Mouse (Mus musculus) olfactory bulb, adult 2 months (tissue): ENCODE results near the gene Ccr1. TPM values are rescaled to one million over a fixed set of nuclear protein-coding genes. Genes with fewer than 3 reads are reported as not detected.

ENCODE experiments used
- H3K27ac ChIP-seq: fragments of 200-500 bp; 2 replicates; pipeline ENCODE4 v1.5.1; 2012; ENCODE audit warnings: low read depth, low read length; ENCODE audit not compliant: insufficient read depth
- H3K4me1 ChIP-seq: fragments of 200-500 bp; 2 replicates; pipeline ENCODE4 v1.6.1; 2012; ENCODE audit warnings: low read length; ENCODE audit not compliant: control insufficient read depth, insufficient read depth
- H3K4me3 ChIP-seq: fragments of 200-500 bp; 2 replicates; pipeline ENCODE4 v1.5.1; 2012; ENCODE audit warnings: mild to moderate bottlenecking, low read depth, low read length, moderate library complexity; ENCODE audit not compliant: insufficient read depth
- CTCF ChIP-seq: fragments of 200-500 bp; IDR thresholded peaks from 2 replicates; pipeline ENCODE4 v1.5.1; 2012; ENCODE audit warnings: low read depth, mild to moderate bottlenecking, low read length, moderate library complexity; ENCODE audit not compliant: insufficient read depth
- POLR2A ChIP-seq: fragments of 200-500 bp; IDR thresholded peaks from 2 replicates; pipeline ENCODE4 v1.6.1; 2012; ENCODE audit warnings: mild to moderate bottlenecking, low read depth, low read length, moderate library complexity; ENCODE audit not compliant: insufficient read depth
- WGBS: fragments of 180-500 bp; shearing (Covaris S2); methylation state at CpG from one replicate; pipeline ENCODE4 v1.1.7; 2018; 5-methylcytosine and 5-hydroxymethylcytosine counted together
- polyA plus RNA-seq: library from polyadenylated mRNA; stranded (reverse); fragments of >200 nt; gene quantifications from 2 replicates; pipeline ENCODE4 v1.2.4, GENCODE M21; 2012; ENCODE audit warnings: low replicate concordance; ENCODE audit not compliant: missing spikeins, insufficient read depth, insufficient read length

The Ccr1 gene
- polyA plus RNA-seq, 1 experiment, result not detected

DNA sequence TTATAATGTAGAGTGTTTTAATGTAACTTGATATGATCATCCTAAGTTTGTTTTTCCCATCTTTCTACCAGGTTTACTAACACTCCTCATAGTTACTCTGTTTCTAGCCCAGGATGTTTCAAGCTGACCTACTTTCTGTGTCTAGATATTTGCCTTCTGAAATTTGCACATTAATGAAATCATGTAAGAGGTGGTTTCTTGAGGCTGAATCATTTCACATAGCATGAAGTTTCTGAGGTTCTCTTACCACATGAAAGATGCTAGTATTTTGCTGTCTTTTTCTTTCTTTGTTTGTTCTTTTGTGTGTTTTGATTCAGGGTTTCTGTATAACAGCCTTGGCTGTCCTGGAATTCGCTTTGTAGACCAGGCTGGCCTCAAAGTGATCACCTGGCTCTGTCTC lies 8.3 kb downstream of the Ccr1 start:
- Histone ChIP-seq H3K4me3 (no peak overlapping the region), H3K27ac (no peak overlapping the region), H3K4me1 (no peaks in the 10 kb centered on the region)
- TF ChIP-seq POLR2A, result no peak
- TF ChIP-seq CTCF, result no peak
- WGBS, result 88% methylated on average over 1 of the region's 1 CpGs

DNA sequence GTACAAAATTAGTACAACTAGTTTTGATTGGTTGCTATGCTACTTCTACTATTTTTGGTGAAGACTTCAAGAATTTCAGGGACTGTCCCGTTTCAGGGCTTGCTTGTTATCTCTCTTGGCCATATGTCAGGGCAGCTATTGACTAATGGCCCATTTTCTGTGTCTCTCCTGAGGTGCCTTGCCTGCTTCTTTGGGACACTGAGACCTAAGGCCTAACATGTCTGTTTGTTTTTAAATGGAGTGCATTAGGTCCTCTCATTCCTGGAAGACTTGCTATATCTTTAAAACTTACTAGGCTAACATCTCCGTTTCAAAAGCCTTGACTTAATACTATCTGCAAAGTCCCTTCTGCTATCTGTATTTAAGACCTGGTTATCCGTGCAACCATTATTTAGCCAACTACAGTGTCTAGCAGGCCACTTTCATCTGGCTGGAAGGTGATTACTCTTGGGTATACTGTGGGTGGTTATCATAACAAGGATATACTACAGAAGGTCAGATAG lies 10.5 kb downstream of the Ccr1 start:
- no peak overlapping the region for H3K4me3 ChIP-seq
- TF ChIP-seq CTCF, result no peak
- no peak for TF ChIP-seq POLR2A
- no peak overlapping the region for H3K27ac ChIP-seq
- WGBS, result 81% methylated on average over 3 of the region's 3 CpGs
- no peaks in the 10 kb centered on the region for H3K4me1 ChIP-seq

DNA sequence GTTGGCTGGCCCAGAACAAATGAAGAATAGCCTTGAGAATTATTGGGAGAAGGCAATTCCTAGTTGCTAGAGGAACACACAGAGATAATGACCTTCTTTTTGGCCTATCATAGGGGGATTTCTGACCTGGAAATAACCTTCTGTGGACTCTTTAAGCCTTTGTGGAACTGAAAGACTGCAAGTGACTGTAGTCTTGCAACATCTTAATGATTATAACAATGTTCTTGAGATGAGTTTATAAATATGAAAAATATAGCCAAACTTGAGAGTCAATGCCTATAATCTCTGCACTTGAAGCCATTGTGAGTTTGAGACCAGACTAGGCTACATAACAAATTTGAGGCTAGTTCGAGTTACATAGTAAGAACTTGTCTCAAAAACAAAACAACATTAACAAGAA lies 11.6 kb downstream of the Ccr1 start:
- Histone ChIP-seq H3K27ac (no peak overlapping the region), H3K4me1 (no peaks in the 10 kb centered on the region), H3K4me3 (no peak overlapping the region)
- 76% methylated on average over 1 of the region's 1 CpGs for WGBS
- TF ChIP-seq POLR2A, result no peak
- TF ChIP-seq CTCF, result no peak

DNA sequence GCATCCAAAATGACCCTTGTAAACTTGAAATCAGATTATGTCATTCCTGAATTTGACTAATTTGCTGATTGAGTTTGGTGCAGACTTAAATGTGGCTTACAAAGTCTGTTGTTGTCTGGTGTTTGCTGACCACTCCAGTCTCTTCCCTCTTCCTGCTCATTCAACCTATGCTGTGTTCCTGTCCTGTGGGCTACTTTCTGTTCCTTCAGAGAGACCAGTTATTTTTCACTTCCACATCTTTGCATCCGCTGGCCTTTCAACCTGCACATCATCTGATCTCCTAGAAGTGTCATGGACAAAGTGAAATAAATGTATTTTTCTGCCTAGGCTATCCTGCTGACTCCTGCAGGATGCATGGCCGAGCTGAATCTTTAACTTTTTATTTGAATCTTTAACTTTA lies 14.9 kb downstream of the Ccr1 start:
- Histone ChIP-seq H3K27ac (no peak overlapping the region), H3K4me1 (no peaks in the 10 kb centered on the region), H3K4me3 (no peak overlapping the region)
- WGBS, result 77% methylated on average over 2 of the region's 2 CpGs
- TF ChIP-seq CTCF (no peak), POLR2A (no peak)

DNA sequence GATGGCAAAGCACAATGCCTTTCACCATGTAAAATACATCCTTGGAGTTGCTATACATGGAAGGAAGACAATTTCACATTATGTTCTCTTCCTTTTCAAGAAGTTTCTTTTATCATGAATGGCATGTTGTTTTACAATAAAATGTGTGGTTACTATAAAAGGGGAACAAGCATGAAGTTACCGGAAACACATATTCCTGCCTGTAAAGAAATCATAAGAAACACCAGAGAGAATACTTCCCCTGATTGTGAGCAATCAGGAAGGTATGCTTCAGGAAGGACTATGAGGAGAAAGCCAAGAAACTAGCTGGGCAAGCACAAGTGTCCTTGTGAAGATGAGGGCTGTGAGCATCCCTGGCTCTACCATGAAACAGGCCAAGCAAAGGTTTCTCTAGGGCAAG lies 17.3 kb downstream of the Ccr1 start:
- WGBS, result 96% methylated on average over 1 of the region's 1 CpGs
- Histone ChIP-seq H3K4me1 (no peaks in the 10 kb centered on the region), H3K27ac (no peak overlapping the region), H3K4me3 (no peak overlapping the region)
- TF ChIP-seq CTCF (no peak), POLR2A (no peak)

DNA sequence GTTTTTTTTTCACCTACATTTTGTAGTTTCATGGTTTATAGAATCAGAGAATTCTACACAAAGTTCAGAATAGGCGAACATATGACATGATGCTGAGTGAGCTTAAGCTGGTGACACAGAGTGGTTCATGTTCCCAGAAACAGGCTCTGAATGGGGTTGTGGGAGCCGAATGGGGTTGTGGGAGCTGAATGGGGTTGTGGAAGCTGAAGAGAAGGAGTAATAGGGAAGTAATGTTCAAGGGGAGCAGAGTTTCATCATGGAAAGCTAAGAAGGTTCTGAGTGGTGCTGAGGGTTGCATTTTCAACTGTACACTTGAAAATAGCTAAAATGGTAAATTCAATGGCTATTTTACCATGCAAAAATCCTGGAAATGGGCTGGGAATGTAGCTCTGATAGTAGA lies 19.1 kb downstream of the Ccr1 start:
- Histone ChIP-seq H3K27ac (no peak overlapping the region), H3K4me1 (no peaks in the 10 kb centered on the region), H3K4me3 (no peak overlapping the region)
- TF ChIP-seq POLR2A (no peak), CTCF (no peak)
- WGBS, result 81% methylated on average over 2 of the region's 2 CpGs

DNA sequence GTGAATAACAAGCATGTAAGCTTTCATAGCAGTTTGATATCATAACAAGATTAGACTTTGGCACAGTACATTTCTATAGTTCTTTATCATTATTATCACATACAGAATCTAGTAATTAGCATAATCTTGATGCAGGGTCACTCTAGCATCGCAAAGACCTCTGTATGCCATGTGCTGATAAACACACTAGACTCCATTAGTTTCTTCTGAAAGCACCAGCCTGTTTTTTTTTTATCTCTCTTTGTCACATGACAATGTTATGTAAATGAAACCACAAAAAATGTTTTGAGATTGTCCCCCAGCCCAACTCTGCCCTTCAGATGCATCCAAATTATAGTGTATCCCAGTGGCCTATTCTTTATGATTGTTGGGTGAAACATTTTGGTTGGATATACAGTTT lies 20.7 kb downstream of the Ccr1 start:
- Histone ChIP-seq H3K4me1 (no peaks in the 10 kb centered on the region), H3K27ac (no peak overlapping the region), H3K4me3 (no peak overlapping the region)
- WGBS, result 76% methylated on average over 1 of the region's 1 CpGs
- no peak for TF ChIP-seq POLR2A
- TF ChIP-seq CTCF, result no peak

DNA sequence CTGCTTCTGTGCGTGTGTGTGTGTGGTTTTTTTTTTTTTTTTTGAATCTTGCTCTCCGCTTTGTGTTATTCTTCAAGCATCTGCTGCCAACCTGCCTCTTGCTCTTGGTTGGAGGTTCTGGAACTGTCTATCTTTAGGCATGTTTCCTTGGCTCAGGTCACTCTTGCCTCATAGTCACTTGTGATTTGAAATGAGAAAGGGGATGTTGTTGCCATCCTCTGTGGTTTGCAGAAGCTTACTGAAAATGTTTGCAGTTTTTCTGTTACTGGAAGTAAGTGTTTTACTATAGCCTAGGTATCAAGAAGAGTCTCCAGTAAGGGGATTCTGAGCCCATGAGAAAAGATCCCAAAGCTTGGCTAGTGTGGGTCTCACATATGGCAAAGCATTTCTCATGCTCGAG lies 26.5 kb downstream of the Ccr1 start:
- H3K4me3 ChIP-seq, result no peak overlapping the region
- TF ChIP-seq CTCF (no peak), POLR2A (no peak)
- no peak overlapping the region for H3K27ac ChIP-seq
- H3K4me1 ChIP-seq, result no peaks in the 10 kb centered on the region
- WGBS, result 88% methylated on average over 3 of the region's 3 CpGs

DNA sequence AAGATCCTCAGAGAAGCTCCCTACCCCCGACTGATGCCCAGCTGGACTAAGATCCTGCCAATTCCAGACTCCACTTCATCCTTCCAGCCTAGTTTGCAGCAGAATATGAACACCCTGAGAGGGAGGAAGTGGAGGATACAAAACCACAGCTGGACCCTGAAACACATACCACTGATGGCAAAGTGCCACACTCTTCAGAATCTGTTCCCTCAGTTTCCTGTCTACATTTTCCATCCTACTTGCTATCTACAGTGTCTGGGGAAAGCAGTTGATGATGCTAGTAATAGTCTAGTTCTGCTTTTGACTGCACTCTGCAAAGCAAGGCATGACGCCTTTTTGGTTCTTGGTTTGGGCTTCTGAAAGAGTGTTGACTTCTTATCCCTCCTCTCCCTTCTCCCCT lies 27.2 kb downstream of the Ccr1 start:
- no peaks in the 10 kb centered on the region for H3K4me1 ChIP-seq
- TF ChIP-seq POLR2A (no peak), CTCF (no peak)
- H3K27ac ChIP-seq, result no peak overlapping the region
- 79% methylated on average over 2 of the region's 2 CpGs for WGBS
- no peak overlapping the region for H3K4me3 ChIP-seq

DNA sequence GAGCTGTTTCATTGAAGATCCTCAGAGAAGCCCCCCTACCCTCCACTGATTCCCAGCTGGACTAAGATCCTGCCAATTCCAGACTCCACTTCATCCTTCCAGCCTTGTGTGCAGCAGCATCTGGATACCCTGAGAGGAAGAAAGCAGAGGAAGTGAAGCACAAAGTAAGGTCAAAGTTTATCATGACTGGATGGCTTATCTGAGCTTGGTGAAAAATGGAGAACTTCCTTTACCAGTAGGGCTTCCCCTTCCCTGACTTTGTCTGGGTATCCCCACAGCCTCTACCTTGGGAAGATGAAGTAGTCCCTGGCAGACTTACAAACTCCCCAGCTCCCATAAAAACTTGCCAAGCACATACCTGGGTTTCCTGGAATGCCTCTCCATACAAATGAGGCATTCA lies 27.9 kb downstream of the Ccr1 start:
- Histone ChIP-seq H3K27ac (no peak overlapping the region), H3K4me1 (no peaks in the 10 kb centered on the region)
- TF ChIP-seq POLR2A, result no peak
- no peak for TF ChIP-seq CTCF

DNA sequence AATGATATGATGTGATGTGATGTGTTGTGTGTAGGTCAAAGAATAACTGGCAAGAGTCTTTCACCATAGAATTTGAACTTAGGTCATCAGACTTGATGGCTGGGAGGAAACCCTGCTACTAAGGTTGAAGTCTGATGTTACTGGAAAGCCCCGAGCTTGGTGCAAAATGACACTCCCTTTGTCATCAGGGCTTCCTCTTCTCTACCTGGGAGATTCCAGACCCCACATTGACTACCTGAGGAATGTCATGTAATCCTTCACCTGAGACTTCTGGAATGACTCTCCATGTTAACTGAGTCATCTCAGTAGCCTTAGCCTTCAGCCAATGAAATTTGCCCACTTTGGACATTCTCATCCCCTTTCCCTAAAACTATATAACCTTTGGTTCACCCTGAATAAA lies 28.3 kb downstream of the Ccr1 start:
- WGBS, result 75% methylated on average over 1 of the region's 1 CpGs
- H3K4me1 ChIP-seq, result no peaks in the 10 kb centered on the region
- no peak for TF ChIP-seq POLR2A
- TF ChIP-seq CTCF, result no peak
- no peak overlapping the region for H3K27ac ChIP-seq
- H3K4me3 ChIP-seq, result no peak overlapping the region

More for the DNA sequence above, 27.9 kb downstream of the Ccr1 start:
- no peak overlapping the region for H3K4me3 ChIP-seq
